Mouse (Mus musculus) cerebellum, adult 8-10 months (tissue): ENCODE data around the gene Olfr957.

Source experiments
- DNase-seq: peaks from one replicate; pipeline ENCODE4 v3.0.0; 2022

The Olfr957 gene

DNA sequence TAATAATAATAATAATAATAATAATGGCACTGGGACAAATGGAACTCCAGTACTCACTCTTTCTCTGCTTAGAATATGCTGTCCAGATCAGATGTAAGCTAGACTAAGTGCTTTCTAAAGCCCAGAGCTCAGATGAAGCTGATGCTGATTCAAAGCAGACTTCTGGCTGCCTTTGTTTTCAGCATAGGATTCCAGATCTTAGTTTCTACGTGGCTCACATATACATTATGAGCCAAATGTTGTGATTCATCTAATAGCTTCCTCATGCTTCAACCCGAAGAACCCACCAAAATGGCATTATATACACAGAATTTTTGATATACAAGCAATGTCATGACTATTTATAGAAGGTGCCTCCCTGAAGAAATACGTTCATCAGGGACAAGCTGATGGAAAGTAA lies at the start of gene Olfr957:
Olfr957 (minus strand) TSS at position 279 of the 400 bp plus-strand sequence.
- no peak for DNase-seq

GRCm38 (mm10) chr9:39558349-39558647 lies 42.7 kb upstream of the Olfr957 start:
- DNase-seq: no peak

- DNase-seq: no peak
Measured at GRCm38 (mm10) chr9:39557529-39558348, 42.1 kb upstream of the Olfr957 start.

- DNase-seq: no peak
Measured at GRCm38 (mm10) chr9:39553946-39554345, 38.3 kb upstream of the Olfr957 start, which contains the start of gene Olfr958. TSS of gene Olfr958 (minus strand) at chr9:39554054.

- no peak for DNase-seq
Measured at GRCm38 (mm10) chr9:39550806-39551205, 35.2 kb upstream of the Olfr957 start.

GRCm38 (mm10) chr9:39523616-39524285 lies 8.1 kb upstream of the Olfr957 start:
- no peak for DNase-seq

GRCm38 (mm10) chr9:39518595-39518994 lies 3.0 kb upstream of the Olfr957 start:
- DNase-seq: no peak

DNA sequence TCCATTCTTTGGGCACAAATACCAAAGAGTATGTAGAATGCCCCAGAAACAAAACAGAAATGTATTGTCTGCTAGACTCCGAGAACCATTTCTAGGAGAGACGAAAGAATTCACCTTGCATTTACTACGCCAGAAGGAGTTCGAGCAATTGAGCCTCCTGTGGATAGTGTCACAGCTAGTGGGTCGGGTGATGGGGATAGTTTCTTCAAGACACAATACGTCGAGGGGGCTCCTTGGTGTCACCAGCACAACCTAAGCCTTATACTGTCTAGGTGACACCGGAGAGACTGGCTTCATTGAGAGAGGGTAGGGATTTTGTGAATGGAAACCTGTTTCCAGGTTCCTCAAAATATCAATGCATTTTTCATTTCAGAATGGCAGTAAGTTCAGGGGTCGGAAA lies 6.2 kb downstream of the Olfr957 start:
- no peak for DNase-seq

DNA sequence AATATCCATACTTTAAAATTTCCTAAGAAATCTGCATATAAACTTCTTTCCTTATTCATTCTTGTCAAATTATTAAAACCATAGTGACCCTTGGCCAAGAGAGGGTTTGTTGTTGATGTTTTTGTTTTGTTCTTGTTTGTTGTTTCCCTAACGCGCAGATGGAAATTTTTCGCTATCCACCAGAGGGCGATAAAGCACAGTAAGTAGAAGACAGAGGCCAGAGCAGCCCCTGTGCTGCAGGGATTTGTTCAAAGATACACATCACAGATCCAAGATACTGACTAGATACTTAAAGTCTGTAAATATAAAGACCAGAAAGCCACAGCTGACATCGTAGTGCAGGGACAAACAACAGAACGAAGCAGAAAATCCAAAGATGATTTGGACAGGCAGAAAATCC lies 6.6 kb downstream of the Olfr957 start:
- peak; percentile 11 for DNase-seq

- no peak for DNase-seq
Measured at GRCm38 (mm10) chr9:39493895-39494294, 21.7 kb downstream of the Olfr957 start, which contains the start of gene Olfr44. TSS of gene Olfr44 (minus strand) at chr9:39493995.

DNA sequence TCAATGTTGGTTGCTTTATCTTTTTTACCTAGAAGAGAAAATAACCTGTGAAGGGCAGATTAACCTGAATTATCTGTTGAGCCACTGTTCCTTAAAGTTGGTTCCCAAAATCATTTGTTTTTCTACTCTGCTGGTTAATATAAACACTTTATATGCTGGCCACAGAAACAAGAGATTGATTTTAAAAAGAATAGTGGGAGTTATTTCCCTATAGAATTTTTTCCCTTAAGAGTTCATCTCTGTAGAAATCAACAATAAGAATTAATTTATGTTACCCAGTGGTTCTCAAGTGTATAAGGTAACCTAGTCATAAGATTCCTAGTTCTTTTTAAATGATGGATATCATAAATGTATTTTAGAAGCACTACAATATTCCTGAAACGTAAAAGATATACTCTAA lies 43.8 kb downstream of the Olfr957 start, which contains the start of gene Olfr955:
Olfr955 (minus strand) TSS at position 101 of the 400 bp plus-strand sequence.
- DNase-seq: no peak
